Mouse (Mus musculus) common myeloid progenitor, adult 5-6 weeks (primary cell): ENCODE measurements at regions not wholly inside any gene's neighbourhood (a gene's known extent, or its start where the extent isn't known, plus 50 kb on each side); places are given as distances from the start of the nearest gene placed in this dataset.

Source experiments
- ATAC-seq: replicated peaks from 2 replicates; pipeline ENCODE4 v1.8.0; 2016; ENCODE audit warnings: low read depth, mild to moderate bottlenecking, moderate TSS enrichment, inconsistent platforms; ENCODE audit not compliant: poor library complexity, severe bottlenecking

DNA sequence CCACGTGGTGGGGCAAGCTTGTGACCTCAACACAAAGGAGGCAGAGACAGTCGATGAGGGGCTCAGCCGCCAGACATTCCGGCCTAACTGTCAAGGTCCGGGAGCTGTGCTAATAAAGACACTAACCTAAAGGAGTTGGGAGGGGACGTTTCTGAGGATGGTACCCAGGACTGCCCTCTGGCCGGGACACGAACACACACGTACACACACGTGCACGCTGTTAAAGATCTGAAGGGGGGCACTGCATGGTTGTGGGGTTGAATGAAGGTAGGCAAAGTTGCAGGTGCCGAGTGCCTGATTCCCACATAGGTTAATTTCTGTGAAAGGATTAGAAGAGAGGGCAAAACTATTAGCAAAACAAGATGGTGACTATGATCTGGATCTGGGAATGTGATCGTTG is 65.4 kb upstream of the Mitf start:
- no peak for ATAC-seq

GRCm38 (mm10) chr6:97740851-97741201 is 66.0 kb upstream of the Mitf start:
- ATAC-seq, result no peak

- peak; percentile 73; the same call in 1 of the 2 replicates for ATAC-seq
Observed at GRCm38 (mm10) chr6:97740107-97740850, 66.6 kb upstream of the Mitf start.

- ATAC-seq, result no peak
Observed at GRCm38 (mm10) chr6:97738846-97739245, 68.0 kb upstream of the Mitf start.

GRCm38 (mm10) chr6:97730835-97731234 is 76.0 kb upstream of the Mitf start:
- no peak for ATAC-seq

GRCm38 (mm10) chr6:97718184-97718910 is 88.5 kb upstream of the Mitf start:
- ATAC-seq, result no peak

DNA sequence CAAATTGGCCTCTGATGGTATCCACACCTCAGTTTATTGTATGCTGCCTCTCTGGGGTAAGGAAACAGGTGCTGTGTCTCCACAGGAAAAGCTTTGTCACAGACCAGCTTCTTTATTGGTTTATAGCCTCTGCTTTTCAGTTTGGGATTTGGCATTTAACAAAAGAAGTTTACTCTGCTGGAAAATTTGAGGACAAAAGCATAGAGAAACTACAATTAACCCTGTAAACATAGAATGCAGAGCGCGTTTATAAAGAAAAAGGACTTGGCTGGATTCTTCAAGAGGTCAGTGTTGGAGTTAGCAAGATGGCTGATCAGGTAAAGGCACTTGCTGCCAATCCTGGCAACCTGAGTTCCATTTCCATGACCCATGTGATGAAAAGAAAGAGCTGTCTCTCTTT is 90.1 kb upstream of the Frmd4b start:
- no peak for ATAC-seq

DNA sequence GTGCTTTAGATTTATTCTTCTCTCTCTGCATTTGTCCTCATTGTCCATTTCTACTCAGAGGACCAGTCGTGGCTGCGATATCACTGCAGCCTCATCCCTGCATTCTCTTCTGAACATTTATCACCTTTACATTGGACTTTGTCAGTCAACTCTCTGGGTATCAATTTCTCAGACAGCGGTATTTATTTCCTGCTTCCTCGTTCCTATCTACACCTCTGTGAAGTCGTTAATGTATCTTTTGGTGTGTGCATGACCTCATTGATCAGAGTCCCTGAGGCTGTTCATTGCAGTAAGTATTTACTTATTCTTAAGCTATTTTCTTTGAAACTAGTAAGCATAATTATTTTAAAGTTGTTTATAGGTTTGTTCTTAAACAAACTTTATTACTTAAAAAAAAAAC is 87.0 kb upstream of the Frmd4b start:
- no peak for ATAC-seq

DNA sequence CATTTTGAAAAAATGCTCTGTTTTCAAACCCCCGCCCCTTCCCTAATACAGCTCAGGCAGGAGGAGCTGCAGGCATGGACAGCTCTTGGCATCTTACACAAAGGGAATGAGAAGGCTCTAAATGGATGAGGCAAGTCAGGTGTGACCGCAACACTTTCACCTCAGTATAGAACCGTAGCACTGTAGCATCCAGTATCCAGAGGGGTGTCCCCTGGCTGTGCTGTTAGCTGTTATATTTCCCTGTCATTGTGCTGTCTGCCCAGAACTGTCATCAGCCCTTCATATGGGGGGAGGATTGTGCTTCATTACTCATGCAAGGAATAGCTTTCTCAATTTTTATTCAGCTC is 82.4 kb upstream of the Frmd4b start:
- no peak for ATAC-seq

GRCm38 (mm10) chr6:97699054-97699751 is 81.9 kb upstream of the Frmd4b start:
- no peak for ATAC-seq

GRCm38 (mm10) chr6:97693281-97693680 is 75.9 kb upstream of the Frmd4b start:
- ATAC-seq, result no peak

DNA sequence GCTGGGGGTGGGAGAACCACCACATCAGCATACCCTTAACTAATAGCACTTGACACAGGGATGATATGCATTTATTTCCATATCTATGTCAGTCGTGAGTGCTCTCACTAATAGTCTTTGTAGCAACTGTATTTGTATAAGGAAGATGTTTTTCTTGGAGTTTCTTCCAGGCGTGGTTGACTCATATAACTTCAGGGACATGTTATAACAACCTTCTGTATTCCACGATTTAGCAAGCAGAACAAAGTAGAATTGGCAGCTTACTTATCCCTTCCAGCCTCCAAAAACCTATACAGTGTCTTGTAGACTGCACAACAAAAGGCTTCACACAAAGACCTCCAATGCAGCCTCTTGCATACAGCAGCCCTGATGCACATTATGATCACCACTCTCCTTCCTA is 73.8 kb upstream of the Frmd4b start:
- no peak for ATAC-seq

DNA sequence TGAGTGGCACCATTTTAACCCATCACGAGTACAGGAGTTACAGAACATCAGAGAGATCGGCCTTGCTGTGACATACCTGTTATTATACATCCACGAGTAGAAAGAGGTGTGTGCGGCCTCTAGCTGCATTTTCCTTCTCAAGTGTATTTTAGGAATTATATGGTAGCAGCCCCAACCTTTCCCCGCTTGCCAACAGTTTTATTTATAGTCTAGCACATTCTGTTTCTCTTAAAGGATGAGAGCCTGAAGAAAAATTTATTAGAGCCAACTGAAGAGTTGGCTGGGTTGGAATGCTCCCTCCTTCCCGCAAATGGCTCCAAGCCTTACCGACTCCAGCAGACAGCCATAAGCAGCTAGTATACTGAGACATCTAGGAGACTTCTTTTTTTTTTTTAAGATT is 67.0 kb upstream of the Frmd4b start:
- ATAC-seq, result no peak

DNA sequence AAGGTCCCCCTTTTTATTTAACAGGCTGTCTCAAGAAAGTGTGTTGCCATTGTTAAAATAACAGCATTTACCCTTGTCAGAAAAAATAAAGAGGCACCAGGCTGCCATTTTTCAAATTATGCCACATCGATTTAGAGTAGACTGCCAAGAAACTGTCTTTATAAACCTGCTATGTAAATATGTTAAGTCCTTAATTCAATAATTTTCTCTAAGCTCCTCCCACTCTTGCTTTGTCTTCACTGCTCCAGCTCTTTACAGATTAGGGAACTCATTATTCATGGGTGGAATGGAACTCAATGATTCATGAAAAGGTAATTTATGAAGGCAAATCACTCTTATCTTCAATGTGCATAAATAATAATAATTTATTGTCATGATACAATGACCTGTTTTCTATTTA is 64.9 kb upstream of the Frmd4b start:
- no peak for ATAC-seq

GRCm38 (mm10) chr6:97675181-97675756 is 57.9 kb upstream of the Frmd4b start:
- ATAC-seq, result no peak

GRCm38 (mm10) chr6:97666818-97667629 is 49.7 kb upstream of the Frmd4b start:
- no peak for ATAC-seq
